Mouse (Mus musculus): ENCODE data around the gene Ly6g6f. TPM values are rescaled to one million over a fixed set of nuclear protein-coding genes. Genes with fewer than 3 reads are reported as not detected.

The Ly6g6f gene
- polyA plus RNA-seq, 1 experiment, result 1.2 TPM

DNA sequence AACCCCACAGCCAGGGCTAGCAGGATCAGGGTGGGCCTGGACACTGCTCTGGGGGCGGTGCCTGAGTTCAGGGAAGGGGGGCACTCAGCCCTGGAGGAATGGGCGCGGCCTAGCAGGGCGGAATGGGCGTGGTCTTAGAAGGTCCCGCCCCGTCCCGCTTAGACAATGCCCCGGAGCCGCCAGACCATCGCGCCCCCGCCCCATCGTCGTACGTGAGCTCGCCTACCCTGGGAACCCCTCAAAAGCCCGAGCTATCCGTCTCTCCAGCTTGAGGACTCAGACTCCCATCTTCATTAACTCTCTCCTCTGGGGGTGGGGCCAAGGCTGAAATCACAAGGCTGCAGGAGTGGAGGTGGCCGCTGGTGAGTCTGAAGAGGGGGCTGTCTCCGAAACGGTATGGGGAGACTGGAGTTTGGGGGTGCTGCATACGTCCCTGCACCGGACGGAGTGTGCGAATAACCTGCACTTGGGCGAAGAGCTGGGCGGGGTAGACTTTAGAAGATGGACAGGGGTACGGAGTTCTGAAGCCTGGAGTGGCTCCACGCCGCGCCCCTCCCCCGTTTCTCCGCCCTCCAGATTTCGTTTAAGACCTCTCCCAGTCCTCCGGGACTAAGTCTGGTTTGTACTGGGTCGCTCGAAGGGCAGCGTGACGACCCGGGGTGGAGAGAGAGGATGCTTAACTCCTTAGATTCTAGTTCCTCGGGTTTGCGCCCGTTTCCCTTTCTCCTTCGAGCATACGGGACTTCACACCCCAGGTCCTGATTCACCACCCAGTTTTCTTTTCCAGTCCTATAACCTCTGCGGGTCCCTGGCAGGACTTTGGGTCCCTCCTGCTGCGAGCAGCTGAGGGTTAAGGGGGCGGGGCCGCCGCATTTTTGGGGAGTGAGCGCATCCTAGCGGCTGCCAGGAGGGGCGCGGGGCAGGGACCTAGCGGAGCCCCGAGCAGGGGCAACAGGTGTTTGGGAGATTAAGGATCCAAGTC is 26.2 kb downstream of the Ly6g6f start, which contains the start of gene Ddah2:
Ddah2 (plus strand) TSS at position 125 of the 982 bp plus-strand sequence.
- TF ChIP-seq POLR2A (IDR thresholded peaks at IDR 0.05; ENCODE audit: control insufficient read depth, low read depth, low read length) (no peak; the same call in 1 of the 2 replicates), CTCF (IDR thresholded peaks at IDR 0.05; ENCODE audit: control insufficient read depth, insufficient read depth, insufficient replicate concordance, low read depth, low read length) (0 out of 2 replicates have a peak, but pooled peaks have one; percentile 25)
- Histone ChIP-seq H3K27me3 (ENCODE audit: control insufficient read depth, insufficient read depth, low read length) (no peaks in the 10 kb centered on the region), H3K36me3 (ENCODE audit: control insufficient read depth, insufficient read depth, low read length) (no peaks in the 10 kb centered on the region), H3K4me3 (ENCODE audit: control insufficient read depth, low read depth, low read length) (peak within 1 kb of the TSS; percentile 84), H3K27ac (ENCODE audit: control insufficient read depth, insufficient read depth, low read depth, low read length) (peak within 1 kb of the TSS; percentile 50), H3K4me1 (ENCODE audit: control insufficient read depth, insufficient read depth, low read length) (peaks cover 23% of the 10 kb centered on the region)

DNA sequence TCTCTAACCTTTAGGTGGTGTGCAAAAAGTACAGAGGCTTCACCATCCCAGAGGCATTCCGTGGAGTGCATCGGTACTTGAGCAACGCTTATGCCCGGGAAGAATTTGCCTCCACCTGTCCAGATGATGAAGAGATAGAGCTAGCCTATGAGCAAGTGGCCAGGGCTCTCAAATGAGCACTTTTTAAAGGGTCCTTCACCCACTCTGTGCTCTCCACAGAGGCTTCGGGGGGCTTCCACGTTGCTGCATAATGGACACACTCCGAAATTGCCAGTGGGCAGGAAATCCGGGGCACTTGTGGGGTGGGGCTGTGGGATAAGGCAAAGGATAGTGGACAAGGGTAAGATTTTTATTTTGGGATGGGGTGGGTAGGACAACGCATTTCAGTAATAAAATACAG is 27.1 kb downstream of the Ly6g6f start:
- TF ChIP-seq CTCF (IDR thresholded peaks at IDR 0.05; ENCODE audit: control insufficient read depth, insufficient read depth, insufficient replicate concordance, low read depth, low read length) (no peak), POLR2A (IDR thresholded peaks at IDR 0.05; ENCODE audit: control insufficient read depth, low read depth, low read length) (no peak)
- Histone ChIP-seq H3K27me3 (ENCODE audit: control insufficient read depth, insufficient read depth, low read length) (no peaks in the 10 kb centered on the region), H3K4me1 (ENCODE audit: control insufficient read depth, insufficient read depth, low read length) (peaks cover 21% of the 10 kb centered on the region), H3K4me3 (ENCODE audit: control insufficient read depth, low read depth, low read length) (no peak overlapping the region), H3K36me3 (ENCODE audit: control insufficient read depth, insufficient read depth, low read length) (no peaks in the 10 kb centered on the region), H3K27ac (ENCODE audit: control insufficient read depth, insufficient read depth, low read depth, low read length) (no peak overlapping the region)

DNA sequence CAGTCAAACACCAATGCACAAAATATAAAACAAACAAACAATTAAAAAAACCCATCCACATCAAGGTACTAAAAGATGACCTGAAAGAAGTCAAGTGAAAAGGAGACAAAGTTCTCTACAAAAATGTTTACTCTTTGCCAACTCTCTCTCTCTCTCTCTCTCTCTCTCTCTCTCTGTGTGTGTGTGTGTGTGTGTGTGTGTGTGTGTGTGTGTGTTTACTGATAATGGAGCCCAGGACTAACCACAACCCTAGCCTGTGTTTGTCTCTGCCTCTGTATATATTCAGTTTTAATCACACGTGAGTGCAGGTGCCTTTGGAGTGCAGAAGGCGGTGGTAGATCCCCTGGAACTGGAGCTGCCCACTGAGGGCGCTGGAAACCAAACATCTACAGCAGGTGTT is 28.3 kb downstream of the Ly6g6f start:
- H3K36me3 ChIP-seq (ENCODE audit: control insufficient read depth, insufficient read depth, low read length), result no peaks in the 10 kb centered on the region

DNA sequence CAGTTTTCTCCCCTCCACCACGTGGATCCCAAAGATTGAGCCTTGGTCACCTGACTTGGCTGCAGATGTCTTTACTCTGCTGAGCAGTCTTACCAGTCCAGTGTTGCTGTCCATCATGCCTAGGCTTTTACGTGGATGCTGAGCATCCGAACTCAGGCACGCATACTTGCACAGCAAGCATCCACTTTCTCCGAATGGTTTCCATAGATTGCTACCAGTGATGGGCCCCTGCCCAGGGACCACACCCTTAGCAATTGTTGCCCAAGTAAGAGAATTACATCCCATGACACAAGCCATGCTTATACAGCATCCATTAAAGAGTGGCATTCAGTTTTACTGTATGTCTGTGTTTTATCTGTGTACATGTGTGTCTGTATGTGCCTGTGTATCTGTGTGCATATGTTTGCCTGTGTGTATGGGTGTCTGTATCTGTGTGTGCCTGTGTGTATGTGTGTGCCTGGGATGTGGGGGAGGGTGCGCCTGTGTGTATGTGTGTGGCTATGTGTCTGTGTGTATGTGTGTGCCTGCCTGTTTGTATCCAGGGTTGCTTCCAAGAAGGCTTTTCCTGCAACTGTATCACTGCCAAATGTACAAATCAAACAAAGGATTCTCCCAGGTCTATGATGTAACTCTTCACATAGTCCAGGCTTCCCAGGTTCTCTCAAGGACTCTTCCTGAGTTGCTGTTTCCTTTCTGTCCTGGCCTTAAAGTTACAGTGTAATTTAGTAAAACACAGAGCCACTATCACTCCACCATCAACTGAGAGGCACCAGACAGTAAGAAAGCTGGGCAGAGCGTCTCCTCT is 29.5 kb downstream of the Ly6g6f start:
- no peaks in the 10 kb centered on the region for H3K27me3 ChIP-seq (ENCODE audit: control insufficient read depth, insufficient read depth, low read length)
- H3K4me3 ChIP-seq (ENCODE audit: control insufficient read depth, low read depth, low read length), result no peak overlapping the region
- peaks cover 25% of the 10 kb centered on the region for H3K4me1 ChIP-seq (ENCODE audit: control insufficient read depth, insufficient read depth, low read length)
- TF ChIP-seq POLR2A (IDR thresholded peaks at IDR 0.05; ENCODE audit: control insufficient read depth, low read depth, low read length) (no peak), CTCF (IDR thresholded peaks at IDR 0.05; ENCODE audit: control insufficient read depth, insufficient read depth, insufficient replicate concordance, low read depth, low read length) (no peak)
- H3K36me3 ChIP-seq (ENCODE audit: control insufficient read depth, insufficient read depth, low read length), result no peaks in the 10 kb centered on the region
- H3K27ac ChIP-seq (ENCODE audit: control insufficient read depth, insufficient read depth, low read depth, low read length), result no peak overlapping the region; the same call in 1 of the 2 replicates

More for the DNA sequence above, 28.3 kb downstream of the Ly6g6f start:
- Histone ChIP-seq H3K27ac (ENCODE audit: control insufficient read depth, insufficient read depth, low read depth, low read length) (no peak overlapping the region), H3K27me3 (ENCODE audit: control insufficient read depth, insufficient read depth, low read length) (no peaks in the 10 kb centered on the region), H3K4me3 (ENCODE audit: control insufficient read depth, low read depth, low read length) (no peak overlapping the region), H3K4me1 (ENCODE audit: control insufficient read depth, insufficient read depth, low read length) (peaks cover 18% of the 10 kb centered on the region)
- no peak for TF ChIP-seq POLR2A (IDR thresholded peaks at IDR 0.05; ENCODE audit: control insufficient read depth, low read depth, low read length)
- TF ChIP-seq CTCF (IDR thresholded peaks at IDR 0.05; ENCODE audit: control insufficient read depth, insufficient read depth, insufficient replicate concordance, low read depth, low read length), result no peak

DNA sequence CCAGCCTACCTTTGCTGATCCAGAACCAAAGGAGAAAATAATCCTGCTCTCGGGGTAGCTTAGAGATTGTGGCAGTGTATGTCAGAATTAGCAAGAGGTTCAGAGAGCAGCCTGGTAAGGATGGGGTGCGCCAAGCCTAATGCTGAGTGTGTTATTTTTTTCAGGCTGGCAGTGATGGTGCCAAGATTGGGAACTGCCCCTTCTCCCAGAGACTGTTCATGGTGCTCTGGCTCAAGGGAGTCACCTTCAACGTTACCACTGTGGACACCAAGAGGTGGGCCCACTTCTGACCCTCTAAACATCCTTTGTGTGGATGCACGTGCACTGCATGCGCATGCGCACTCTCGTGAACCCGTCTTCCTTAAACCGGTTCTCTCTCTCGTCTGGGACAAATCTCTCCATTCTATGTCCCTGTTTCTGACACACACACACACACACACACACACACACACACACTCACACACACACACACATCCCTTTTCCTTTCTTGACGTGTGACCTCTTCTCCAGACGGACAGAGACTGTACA is 33.1 kb downstream of the Ly6g6f start:
- H3K36me3 ChIP-seq (ENCODE audit: control insufficient read depth, insufficient read depth, low read length), result no peaks in the 10 kb centered on the region
- peaks cover 19% of the 10 kb centered on the region for H3K4me1 ChIP-seq (ENCODE audit: control insufficient read depth, insufficient read depth, low read length)
- TF ChIP-seq POLR2A (IDR thresholded peaks at IDR 0.05; ENCODE audit: control insufficient read depth, low read depth, low read length) (no peak), CTCF (IDR thresholded peaks at IDR 0.05; ENCODE audit: control insufficient read depth, insufficient read depth, insufficient replicate concordance, low read depth, low read length) (no peak)

DNA sequence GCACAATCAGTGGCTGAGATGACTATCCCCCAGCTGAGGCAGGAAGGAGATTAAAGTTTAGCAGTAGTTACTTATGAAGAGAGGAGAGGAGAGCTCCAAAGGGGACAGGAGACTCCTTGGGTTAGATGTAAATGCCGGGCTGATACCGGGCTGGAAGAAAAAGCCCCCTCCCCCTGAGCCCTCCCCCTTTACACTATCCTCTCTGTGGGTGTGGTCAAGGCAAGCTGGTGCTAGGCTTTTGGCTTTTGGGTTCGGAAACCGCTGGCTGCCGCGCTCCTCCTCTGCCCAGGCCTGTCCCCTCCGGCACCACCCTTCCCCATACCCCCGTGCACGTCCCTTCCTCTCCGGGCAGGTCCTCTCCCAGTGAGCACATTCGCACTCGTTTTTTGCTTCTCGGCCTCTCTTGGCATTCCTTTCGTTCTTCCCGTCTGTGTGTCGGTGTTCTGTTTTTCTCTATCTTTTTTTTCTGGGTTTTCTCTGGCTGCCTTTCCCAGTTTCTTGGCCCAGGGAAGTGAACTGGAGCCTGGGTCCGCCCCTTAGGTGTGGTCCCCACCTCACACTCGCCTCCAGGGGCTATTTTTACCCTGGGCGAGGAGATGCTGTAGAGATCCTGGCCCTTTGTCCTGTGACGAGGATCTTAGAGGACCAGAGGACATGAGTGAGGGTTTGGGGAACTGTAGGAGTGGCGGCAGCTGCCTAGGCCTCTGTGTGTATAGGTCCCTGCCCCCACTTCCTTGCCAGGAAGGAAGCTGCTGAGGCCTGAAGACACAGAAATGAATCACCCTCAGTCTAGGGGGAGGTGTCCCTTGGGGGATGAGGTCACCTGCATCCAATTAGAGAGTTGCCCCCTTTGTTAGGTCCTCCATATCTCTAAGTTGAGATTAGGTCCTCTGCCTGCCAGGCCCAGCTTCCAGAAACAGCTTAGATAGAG is 34.0 kb downstream of the Ly6g6f start:
- peak overlapping the region; percentile 78 for H3K27ac ChIP-seq (ENCODE audit: control insufficient read depth, insufficient read depth, low read depth, low read length)
- H3K4me1 ChIP-seq (ENCODE audit: control insufficient read depth, insufficient read depth, low read length), result peaks cover 21% of the 10 kb centered on the region
- H3K27me3 ChIP-seq (ENCODE audit: control insufficient read depth, insufficient read depth, low read length), result peaks cover 2% of the 10 kb centered on the region; the same call in 1 of the 2 replicates
- H3K4me3 ChIP-seq (ENCODE audit: control insufficient read depth, low read depth, low read length), result peak overlapping the region; percentile 82
- H3K36me3 ChIP-seq (ENCODE audit: control insufficient read depth, insufficient read depth, low read length), result no peaks in the 10 kb centered on the region
- TF ChIP-seq CTCF (IDR thresholded peaks at IDR 0.05; ENCODE audit: control insufficient read depth, insufficient read depth, insufficient replicate concordance, low read depth, low read length) (no peak), POLR2A (IDR thresholded peaks at IDR 0.05; ENCODE audit: control insufficient read depth, low read depth, low read length) (0 out of 2 replicates have a peak, but pooled peaks have one; percentile 30)

More for the DNA sequence above, 33.1 kb downstream of the Ly6g6f start:
- no peak overlapping the region for H3K27ac ChIP-seq (ENCODE audit: control insufficient read depth, insufficient read depth, low read depth, low read length)
- peaks cover 2% of the 10 kb centered on the region; the same call in 1 of the 2 replicates for H3K27me3 ChIP-seq (ENCODE audit: control insufficient read depth, insufficient read depth, low read length)
- no peak overlapping the region for H3K4me3 ChIP-seq (ENCODE audit: control insufficient read depth, low read depth, low read length)

Data from testis, adult 2 months (tissue).